Mouse (Mus musculus) layer of hippocampus, adult 9-11 months (tissue): ENCODE results near the gene Vmac.

Source experiments
- DNase-seq: peaks from one replicate; pipeline ENCODE4 v3.0.0; 2022

The Vmac gene

DNA sequence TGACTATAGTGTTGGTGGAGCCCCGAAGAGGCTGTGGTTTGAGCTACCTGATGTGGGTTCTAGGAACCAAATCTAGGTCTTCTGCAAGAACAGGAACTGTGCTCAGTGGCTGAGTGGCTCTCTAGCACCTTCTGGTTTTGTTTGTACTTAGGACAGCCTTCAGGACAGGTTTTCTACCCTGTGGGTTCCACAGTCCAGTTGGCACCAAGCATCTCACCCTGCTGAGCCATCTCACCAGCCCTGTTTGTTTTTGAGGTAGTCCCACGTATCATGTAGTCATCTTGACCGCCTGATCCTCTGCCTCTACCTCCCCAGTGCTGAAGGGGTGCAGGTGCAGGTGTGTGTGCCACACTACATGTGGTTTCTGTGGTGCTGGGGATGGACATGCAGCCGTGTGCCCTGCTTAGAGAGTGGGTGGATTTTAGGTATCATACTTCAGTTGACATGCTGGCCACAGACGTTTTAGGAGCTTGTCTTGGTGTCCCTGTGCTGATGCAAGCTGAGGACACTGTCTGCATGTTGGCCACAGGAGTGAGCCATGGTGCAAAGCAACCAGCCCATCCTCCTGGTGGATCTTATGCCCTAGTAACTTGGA, 34.2 kb downstream of the Vmac start:
- DNase-seq = no peak

DNA sequence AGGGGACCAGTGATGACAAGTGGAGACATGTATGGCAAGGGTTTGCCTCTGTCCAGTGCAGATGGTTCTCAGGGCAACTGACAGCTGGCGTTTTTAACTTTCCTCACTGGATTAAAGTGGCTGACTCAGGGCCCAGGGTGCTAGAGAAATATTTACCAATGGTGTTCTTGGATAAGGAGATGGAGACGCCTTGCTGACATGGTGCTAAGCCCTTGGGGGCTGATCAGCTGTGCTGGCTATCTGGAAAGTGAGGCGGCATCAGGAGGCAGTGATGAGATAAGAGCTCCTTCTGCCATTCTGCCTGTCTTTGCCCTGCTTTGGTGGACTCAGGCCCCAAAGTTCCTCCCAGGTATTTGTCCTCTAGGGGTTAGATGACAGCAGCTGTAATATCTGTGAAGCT, 34.9 kb downstream of the Vmac start:
- no peak for DNase-seq

- DNase-seq = no peak
Measured at GRCm38 (mm10) chr17:56681791-56682190, 36.0 kb downstream of the Vmac start.

DNA sequence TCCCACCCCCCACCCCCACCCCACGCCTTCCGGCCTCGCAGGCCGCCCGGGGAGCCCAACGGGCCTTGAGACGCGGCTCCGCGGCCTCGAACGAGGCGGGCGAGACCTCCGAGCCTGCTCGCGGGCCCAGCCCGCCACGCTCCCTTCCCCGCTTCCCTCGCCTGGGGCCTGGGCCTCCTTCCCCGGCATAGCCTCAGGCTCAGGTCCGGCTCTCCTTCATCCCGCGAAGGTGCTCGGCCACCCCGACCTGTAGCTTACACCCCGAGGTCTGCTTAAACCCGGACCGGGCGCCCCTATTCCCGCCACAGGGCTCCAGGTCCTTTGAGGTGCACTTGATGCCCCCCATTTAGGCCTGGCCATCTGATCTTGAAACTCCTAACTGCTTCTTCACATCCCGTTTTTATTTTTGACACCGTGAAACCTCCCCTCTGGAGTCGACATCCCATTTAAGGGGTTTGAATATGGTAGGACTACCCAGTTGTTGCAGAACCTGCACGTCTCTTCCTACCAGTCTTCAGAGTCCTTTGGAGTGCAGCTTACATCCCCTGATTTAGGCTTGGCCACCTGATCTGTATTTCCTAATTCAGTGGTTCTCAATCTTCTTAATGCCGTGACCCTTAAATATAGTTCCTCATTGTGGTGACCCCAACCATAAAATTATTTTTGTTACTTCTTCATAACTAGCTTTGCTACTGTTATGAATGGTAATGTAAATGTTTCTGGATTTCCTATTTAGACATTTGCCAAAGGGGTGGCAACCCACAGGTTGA, 44.0 kb downstream of the Vmac start:
- no peak for DNase-seq

- peak; percentile 100 for DNase-seq
Measured at GRCm38 (mm10) chr17:56672941-56673646, 44.7 kb downstream of the Vmac start, which contains the start of gene Ranbp3. Ranbp3 (plus strand) TSS chr17:56673294.

- DNase-seq = no peak
Measured at GRCm38 (mm10) chr17:56669766-56670165, 48.1 kb downstream of the Vmac start.

- DNase-seq = peak; percentile 66
Measured at GRCm38 (mm10) chr17:56668384-56669144, 49.3 kb downstream of the Vmac start.

DNA sequence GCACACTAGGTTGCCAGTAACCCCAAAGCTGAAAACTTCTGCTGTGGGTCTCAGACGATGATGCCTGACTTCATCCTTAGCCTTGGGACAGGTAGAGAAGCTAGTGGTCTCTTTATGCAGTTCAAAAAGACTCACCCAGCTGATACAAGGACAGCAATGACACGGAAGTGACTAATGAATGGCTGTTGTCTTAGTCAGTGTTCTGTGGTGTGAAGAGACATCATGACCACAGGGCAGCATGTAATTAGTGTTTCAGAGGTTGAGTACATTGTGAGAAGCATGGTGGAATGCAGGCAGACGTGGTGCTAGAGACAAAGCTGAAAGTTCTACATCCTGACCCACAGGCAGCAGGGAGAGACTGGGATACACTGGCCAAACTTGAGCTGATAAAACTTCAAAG, 50.2 kb downstream of the Vmac start:
- no peak for DNase-seq

GRCm38 (mm10) chr17:56666384-56666783, 51.4 kb downstream of the Vmac start:
- DNase-seq = no peak

- no peak for DNase-seq
Measured at GRCm38 (mm10) chr17:56664333-56664732, 53.5 kb downstream of the Vmac start.
